Mouse (Mus musculus) midbrain, embryonic 15.5 days (tissue): ENCODE measurements around the gene Ramp1. TPM values are rescaled to one million over a fixed set of nuclear protein-coding genes. Genes with fewer than 3 reads are reported as not detected.

Experiments
- ATAC-seq: fragments of 200-750 bp; cut with Nextera tagmentation; replicated peaks from 2 replicates; pipeline ENCODE4 v1.8.0; 2017; ENCODE audit warnings: moderate TSS enrichment
- H3K27ac ChIP-seq: fragments of 300-500 bp; sonication (generic); 2 replicates; pipeline ENCODE4 v1.5.1; 2015; ENCODE audit warnings: mild to moderate bottlenecking, inconsistent platforms
- H3K27me3 ChIP-seq: fragments of 300-500 bp; sonication (generic); replicated peaks from 2 replicates; pipeline ENCODE4 v1.6.1; 2015; ENCODE audit warnings: inconsistent platforms
- H3K36me3 ChIP-seq: fragments of 300-500 bp; sonication (generic); replicated peaks from 2 replicates; pipeline ENCODE4 v1.6.1; 2015; ENCODE audit warnings: inconsistent platforms
- H3K4me1 ChIP-seq: fragments of 300-500 bp; sonication (generic); 2 replicates; pipeline ENCODE4 v1.6.1; 2015; ENCODE audit warnings: inconsistent platforms
- H3K4me2 ChIP-seq: fragments of 300-500 bp; sonication (generic); 2 replicates; pipeline ENCODE4 v1.6.1; 2015; ENCODE audit warnings: inconsistent platforms, mild to moderate bottlenecking, moderate library complexity
- H3K4me3 ChIP-seq: fragments of 300-500 bp; sonication (generic); 2 replicates; pipeline ENCODE4 v1.5.1; 2015; ENCODE audit warnings: mild to moderate bottlenecking, inconsistent platforms
- H3K9ac ChIP-seq: fragments of 300-500 bp; sonication (generic); 2 replicates; pipeline ENCODE4 v1.6.1; 2015; ENCODE audit warnings: mild to moderate bottlenecking, inconsistent platforms
- H3K9me3 ChIP-seq: fragments of 300-500 bp; sonication (generic); 2 replicates; pipeline ENCODE4 v1.6.1; 2016; ENCODE audit warnings: inconsistent platforms
- WGBS: fragments of 180-500 bp; shearing (Covaris S2); methylation state at CpG from one replicate; pipeline ENCODE4 v1.1.7; 2015; ENCODE audit warnings: mixed read lengths; 5-methylcytosine and 5-hydroxymethylcytosine counted together
- polyA plus RNA-seq: library from polyadenylated mRNA; unstranded; fragments of >200 nt; fragmentation: Nextera tagmentation; extraction: Ambion mirVana; gene quantifications from 2 replicates; pipeline ENCODE4 v1.2.1, GENCODE M21; 2015

The Ramp1 gene
- polyA plus RNA-seq, 1 experiment from 2014 or later: 5.4 TPM

GRCm38 (mm10) chr1:91205651-91206050 is 26.0 kb downstream of the Ramp1 start:
- Histone ChIP-seq H3K36me3 (no peaks in the 10 kb centered on the region), H3K9me3 (no peaks in the 10 kb centered on the region), H3K4me3 (no peak overlapping the region), H3K4me1 (no peaks in the 10 kb centered on the region; the same call in 1 of the 2 replicates), H3K4me2 (no peak overlapping the region), H3K27me3 (no peaks in the 10 kb centered on the region), H3K27ac (no peak overlapping the region), H3K9ac (no peak overlapping the region)
- WGBS: 81% methylated on average over 6 of the region's 6 CpGs
- ATAC-seq: no peak

DNA sequence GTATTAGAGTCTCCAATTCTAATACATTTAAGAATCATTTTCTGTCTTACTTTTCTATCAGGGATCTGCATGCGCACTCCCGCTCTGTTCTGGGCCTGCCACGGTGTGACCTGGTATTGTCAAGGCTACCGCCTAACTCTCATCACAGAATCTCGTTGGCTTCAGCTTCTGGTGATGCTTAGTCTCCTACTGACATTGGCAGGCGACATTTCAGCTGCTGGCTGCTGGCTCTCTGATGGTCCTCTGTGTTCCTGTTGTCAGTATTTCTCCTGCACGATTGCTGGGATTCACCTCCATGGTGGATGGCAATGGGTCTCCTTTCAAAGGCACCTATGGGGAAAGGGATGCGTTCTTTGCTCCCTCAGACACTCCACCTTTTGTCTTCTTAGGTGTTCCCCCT is 26.7 kb downstream of the Ramp1 start:
- Histone ChIP-seq H3K9me3 (no peaks in the 10 kb centered on the region), H3K27me3 (no peaks in the 10 kb centered on the region), H3K4me1 (peaks cover 3% of the 10 kb centered on the region), H3K4me3 (no peak overlapping the region), H3K36me3 (no peaks in the 10 kb centered on the region), H3K27ac (no peak overlapping the region), H3K9ac (no peak overlapping the region), H3K4me2 (no peak overlapping the region)
- 74% methylated on average over 8 of the region's 8 CpGs for WGBS
- no peak for ATAC-seq

DNA sequence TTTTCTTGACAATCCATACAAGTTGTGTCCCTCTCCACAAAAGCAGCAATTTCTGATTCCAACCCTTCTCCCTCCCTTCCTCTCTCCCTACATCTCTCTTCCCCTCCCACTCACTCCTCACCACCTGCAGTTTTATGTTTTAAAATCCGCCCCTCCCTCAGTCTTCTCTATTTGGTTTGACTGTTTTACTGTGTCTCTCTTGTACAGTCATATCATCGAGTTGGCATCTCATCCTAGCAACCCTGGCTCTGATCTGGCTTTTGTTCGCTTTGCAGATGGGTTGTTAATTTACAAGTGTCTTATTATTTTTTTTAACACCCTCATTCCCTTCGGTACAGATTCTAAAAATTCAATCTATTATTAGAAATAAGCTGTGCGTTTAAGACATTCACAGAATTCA is 27.3 kb downstream of the Ramp1 start:
- Histone ChIP-seq H3K27ac (no peak overlapping the region), H3K4me2 (no peak overlapping the region)

DNA sequence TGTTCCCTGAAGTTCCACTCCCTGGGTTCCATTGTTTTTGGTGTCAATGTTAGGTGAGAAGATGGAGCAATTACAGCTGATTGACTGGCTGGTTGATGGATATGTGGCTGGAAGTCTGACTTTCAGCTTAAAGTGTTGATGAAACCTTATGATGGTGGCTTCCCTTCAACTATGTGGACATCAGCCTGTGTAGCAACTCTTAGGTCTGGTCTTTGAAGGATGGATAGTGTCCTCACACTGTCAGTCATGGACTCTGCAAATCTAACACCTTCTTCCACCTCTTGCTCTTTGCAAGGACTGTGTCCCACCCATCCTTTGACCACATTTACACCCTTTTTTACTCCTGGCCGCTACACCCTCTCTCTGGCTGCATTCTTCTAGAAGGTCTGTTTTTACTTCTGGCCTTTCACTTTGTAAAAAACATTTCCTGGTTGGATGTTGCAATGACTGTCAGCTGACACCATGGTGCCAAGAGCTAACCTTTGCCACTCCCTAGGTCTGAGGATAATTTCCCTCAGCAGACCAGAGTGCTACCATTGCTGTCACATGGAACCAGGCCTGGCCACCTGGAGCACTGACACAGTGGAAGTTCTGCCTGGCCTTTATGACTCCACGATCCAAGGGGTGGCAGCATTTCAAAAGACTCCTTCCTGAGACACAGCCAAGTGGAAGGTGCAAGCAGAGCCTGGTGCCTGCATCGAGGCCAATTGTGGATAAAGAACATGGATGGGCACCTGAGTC is 27.9 kb downstream of the Ramp1 start:
- no peak overlapping the region for H3K4me3 ChIP-seq
- peaks cover 9% of the 10 kb centered on the region for H3K4me1 ChIP-seq
- H3K9ac ChIP-seq: no peak overlapping the region
- H3K27me3 ChIP-seq: no peaks in the 10 kb centered on the region
- H3K36me3 ChIP-seq: no peaks in the 10 kb centered on the region
- ATAC-seq: no peak
- 68% methylated on average over 3 of the region's 3 CpGs for WGBS
- H3K9me3 ChIP-seq: no peaks in the 10 kb centered on the region
- no peak overlapping the region for H3K27ac ChIP-seq
- H3K4me2 ChIP-seq: no peak overlapping the region

More for the DNA sequence above, 27.3 kb downstream of the Ramp1 start:
- H3K4me3 ChIP-seq: no peak overlapping the region
- ATAC-seq: no peak
- no peak overlapping the region for H3K9ac ChIP-seq
- no peaks in the 10 kb centered on the region for H3K36me3 ChIP-seq
- no peaks in the 10 kb centered on the region for H3K9me3 ChIP-seq
- peaks cover 8% of the 10 kb centered on the region for H3K4me1 ChIP-seq
- H3K27me3 ChIP-seq: no peaks in the 10 kb centered on the region
- WGBS: 79% methylated on average over 5 of the region's 5 CpGs

- no peak overlapping the region for H3K4me2 ChIP-seq
- peak; percentile 76 for ATAC-seq
- no peak overlapping the region for H3K9ac ChIP-seq
- peaks cover 9% of the 10 kb centered on the region for H3K4me1 ChIP-seq
- peak overlapping the region; percentile 79 for H3K27ac ChIP-seq
- H3K9me3 ChIP-seq: no peaks in the 10 kb centered on the region
- H3K36me3 ChIP-seq: no peaks in the 10 kb centered on the region
- no peaks in the 10 kb centered on the region for H3K27me3 ChIP-seq
- WGBS: 68% methylated on average over 6 of the region's 6 CpGs
- H3K4me3 ChIP-seq: no peak overlapping the region
Measured at GRCm38 (mm10) chr1:91209343-91209742, 29.7 kb downstream of the Ramp1 start.

- H3K9me3 ChIP-seq: no peaks in the 10 kb centered on the region
- peak overlapping the region; percentile 79 for H3K27ac ChIP-seq
- H3K27me3 ChIP-seq: no peaks in the 10 kb centered on the region
- H3K4me1 ChIP-seq: peaks cover 9% of the 10 kb centered on the region
- H3K9ac ChIP-seq: no peak overlapping the region
- no peak overlapping the region for H3K4me3 ChIP-seq
- no peak overlapping the region for H3K4me2 ChIP-seq
- ATAC-seq: peak; percentile 83
- H3K36me3 ChIP-seq: no peaks in the 10 kb centered on the region
- 77% methylated on average over 6 of the region's 6 CpGs for WGBS
Measured at GRCm38 (mm10) chr1:91209785-91210184, 30.2 kb downstream of the Ramp1 start.

DNA sequence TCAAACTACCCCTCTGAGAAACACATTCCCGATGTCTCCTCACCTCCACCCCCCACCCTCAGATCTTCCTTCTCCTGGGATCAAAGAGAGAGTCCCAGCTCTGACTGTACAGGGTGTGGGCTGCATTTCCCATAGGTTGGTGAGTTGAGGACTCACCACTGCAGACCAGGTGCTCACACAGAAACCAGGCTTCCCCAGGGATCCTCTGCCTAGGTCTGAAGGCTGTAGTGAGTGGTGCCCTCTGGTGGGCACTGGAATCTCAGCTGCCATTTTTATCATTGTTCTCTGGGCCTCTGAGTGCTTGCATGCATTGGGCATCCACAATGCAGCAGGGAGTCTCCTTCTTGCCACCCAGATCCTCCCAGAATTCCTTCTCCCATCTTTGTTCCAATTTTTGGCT is 31.5 kb downstream of the Ramp1 start:
- Histone ChIP-seq H3K27me3 (no peaks in the 10 kb centered on the region), H3K27ac (no peak overlapping the region), H3K9me3 (no peaks in the 10 kb centered on the region), H3K4me2 (no peak overlapping the region), H3K4me1 (peaks cover 9% of the 10 kb centered on the region), H3K9ac (no peak overlapping the region), H3K36me3 (no peaks in the 10 kb centered on the region), H3K4me3 (no peak overlapping the region)
- no peak; the same call in 1 of the 2 replicates for ATAC-seq
- WGBS: 79% methylated on average over 1 of the region's 1 CpGs

DNA sequence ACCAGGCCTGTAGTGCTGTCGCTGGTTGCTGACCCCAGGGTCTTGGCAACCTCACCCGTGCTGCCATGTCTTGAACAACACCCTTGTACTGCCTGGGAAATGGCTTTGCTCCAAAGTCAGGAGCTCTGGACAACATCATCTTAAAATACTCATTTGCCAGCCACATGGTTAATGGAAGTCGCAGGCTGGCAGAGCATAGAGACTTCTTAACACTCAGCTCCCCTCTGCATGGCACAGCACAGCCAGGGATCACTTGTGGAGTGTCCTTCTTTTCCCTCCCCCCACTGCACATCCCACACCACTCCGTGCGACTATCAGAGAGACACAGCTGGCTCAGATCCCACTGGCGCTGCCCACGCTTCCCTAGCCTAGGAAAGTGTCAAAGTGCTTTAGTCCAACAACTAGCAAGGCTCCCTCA is 32.0 kb downstream of the Ramp1 start:
- WGBS: 66% methylated on average over 7 of the region's 7 CpGs
- Histone ChIP-seq H3K4me2 (no peak overlapping the region), H3K4me3 (no peak overlapping the region), H3K36me3 (no peaks in the 10 kb centered on the region), H3K9me3 (no peaks in the 10 kb centered on the region), H3K4me1 (peaks cover 9% of the 10 kb centered on the region), H3K27me3 (no peaks in the 10 kb centered on the region), H3K27ac (no peak overlapping the region), H3K9ac (no peak overlapping the region)
- ATAC-seq: no peak

DNA sequence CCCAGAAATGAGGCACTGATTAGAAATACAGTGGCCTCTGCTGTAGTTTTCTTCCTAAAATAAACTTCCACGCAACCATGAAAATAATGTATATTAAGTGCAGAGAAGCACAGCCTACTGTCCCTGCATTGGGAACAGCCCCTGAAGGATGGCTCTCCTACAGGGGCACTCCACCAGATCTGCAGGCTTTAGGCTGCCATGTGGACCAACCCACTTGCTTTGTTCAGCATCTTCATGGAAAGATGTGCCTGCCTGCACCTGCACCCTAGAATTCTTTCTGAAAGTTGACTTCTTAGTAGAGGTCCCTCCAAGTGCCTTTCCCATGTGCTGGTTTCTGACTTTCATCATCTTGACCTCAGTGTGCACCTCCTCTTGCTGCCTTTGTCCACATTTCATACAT is 35.6 kb downstream of the Ramp1 start:
- Histone ChIP-seq H3K27ac (no peak overlapping the region), H3K4me3 (no peak overlapping the region), H3K4me1 (peaks cover 9% of the 10 kb centered on the region; the same call in 1 of the 2 replicates), H3K9ac (no peak overlapping the region), H3K4me2 (no peak overlapping the region), H3K27me3 (no peaks in the 10 kb centered on the region), H3K9me3 (no peaks in the 10 kb centered on the region), H3K36me3 (no peaks in the 10 kb centered on the region)
- 100% methylated on average over 1 of the region's 1 CpGs for WGBS
- ATAC-seq: no peak

- Histone ChIP-seq H3K27ac (no peak overlapping the region), H3K4me1 (peaks cover 9% of the 10 kb centered on the region; the same call in 1 of the 2 replicates), H3K9ac (no peak overlapping the region), H3K27me3 (no peaks in the 10 kb centered on the region), H3K4me2 (no peak overlapping the region), H3K9me3 (no peaks in the 10 kb centered on the region), H3K4me3 (no peak overlapping the region), H3K36me3 (no peaks in the 10 kb centered on the region)
- 56% methylated on average over 1 of the region's 1 CpGs for WGBS
- ATAC-seq: no peak
Measured at GRCm38 (mm10) chr1:91215981-91216380, 36.4 kb downstream of the Ramp1 start.

GRCm38 (mm10) chr1:91216504-91217267 is 37.1 kb downstream of the Ramp1 start:
- no peaks in the 10 kb centered on the region for H3K9me3 ChIP-seq
- H3K36me3 ChIP-seq: no peaks in the 10 kb centered on the region
- H3K4me3 ChIP-seq: no peak overlapping the region
- ATAC-seq: no peak
- peaks cover 3% of the 10 kb centered on the region; the same call in 1 of the 2 replicates for H3K4me1 ChIP-seq
- H3K4me2 ChIP-seq: no peak overlapping the region
- 60% methylated on average over 10 of the region's 10 CpGs for WGBS
- no peaks in the 10 kb centered on the region for H3K27me3 ChIP-seq
- no peak overlapping the region for H3K9ac ChIP-seq
- H3K27ac ChIP-seq: no peak overlapping the region

- H3K27me3 ChIP-seq: no peaks in the 10 kb centered on the region
- no peak overlapping the region for H3K9ac ChIP-seq
- H3K4me1 ChIP-seq: no peaks in the 10 kb centered on the region
- H3K4me3 ChIP-seq: no peak overlapping the region
- H3K27ac ChIP-seq: no peak overlapping the region
- no peak overlapping the region for H3K4me2 ChIP-seq
- H3K9me3 ChIP-seq: no peaks in the 10 kb centered on the region
- WGBS: 91% methylated on average over 7 of the region's 7 CpGs
- no peaks in the 10 kb centered on the region for H3K36me3 ChIP-seq
- ATAC-seq: no peak
Measured at GRCm38 (mm10) chr1:91219641-91220321, 40.2 kb downstream of the Ramp1 start.
